Mouse (Mus musculus) spleen, adult 2 months (tissue): ENCODE data around the gene Nrip2. TPM values are rescaled to one million over a fixed set of nuclear protein-coding genes. Genes with fewer than 3 reads are reported as not detected.
A peak's percentile ranks its signal among the peaks of the same experiment; 100 is the strongest.

Source experiments
- DNase-seq, 2 experiments: peaks; one replicate each; pipeline versions ENCODE4 v3.0.0 to v3.0.0-alpha.2; 2012 to 2021; ENCODE audit warnings: low spot score in 2 of 2, low read depth in 1 of 2
- H3K27ac ChIP-seq: fragments of 200-500 bp; 2 replicates; pipeline ENCODE4 v1.5.1; 2012; ENCODE audit warnings: low read length, inconsistent platforms; ENCODE audit not compliant: insufficient read depth
- H3K27me3 ChIP-seq: fragments of 200-500 bp; 2 replicates; pipeline ENCODE4 v1.6.1; 2012; ENCODE audit warnings: mild to moderate bottlenecking, moderate library complexity, low read length, inconsistent platforms; ENCODE audit not compliant: control insufficient read depth, insufficient read depth
- H3K36me3 ChIP-seq: fragments of 200-500 bp; 2 replicates; pipeline ENCODE4 v1.6.1; 2012; ENCODE audit warnings: mild to moderate bottlenecking, low read length, inconsistent platforms; ENCODE audit not compliant: control insufficient read depth, insufficient read depth
- H3K4me1 ChIP-seq: fragments of 200-500 bp; 2 replicates; pipeline ENCODE4 v1.6.1; 2011; ENCODE audit warnings: inconsistent platforms; ENCODE audit not compliant: control insufficient read depth, insufficient read depth, insufficient read length
- H3K4me3 ChIP-seq: fragments of 200-500 bp; 2 replicates; pipeline ENCODE4 v1.5.1; 2011; ENCODE audit warnings: mild to moderate bottlenecking, inconsistent platforms; ENCODE audit not compliant: insufficient read depth, insufficient read length; ENCODE audit errors: extremely low read depth
- CTCF ChIP-seq: fragments of 200-500 bp; IDR thresholded peaks from 2 replicates; pipeline ENCODE4 v1.5.1; 2011; ENCODE audit warnings: mild to moderate bottlenecking, inconsistent platforms; ENCODE audit not compliant: insufficient read depth, insufficient read length, insufficient replicate concordance; ENCODE audit errors: extremely low read depth
- POLR2A ChIP-seq: fragments of 200-500 bp; IDR thresholded peaks from 2 replicates; pipeline ENCODE4 v1.6.1; 2011; ENCODE audit warnings: low read depth, low read length, inconsistent platforms
- WGBS: fragments of 180-500 bp; shearing (Covaris S2); methylation state at CpG from one replicate; pipeline ENCODE4 v1.1.7; 2018; 5-methylcytosine and 5-hydroxymethylcytosine counted together
- polyA plus RNA-seq: library from polyadenylated mRNA; depleted of rRNA; stranded (reverse); fragments of >200 nt; gene quantifications from 2 replicates; pipeline ENCODE4 v1.2.3, GENCODE M21; 2012; rRNA removed

The Nrip2 gene
- 0.28 and 0.35 TPM in 2 replicates for polyA plus RNA-seq

- Histone ChIP-seq H3K27ac (no peak within 1 kb of the TSS), H3K4me3 (no peak within 1 kb of the TSS)
- no peak for TF ChIP-seq CTCF
- TF ChIP-seq POLR2A = no peak
These were observed at the start of gene Nrip2 for GRCm38 (mm10) chr6:128398996-128399395. Gene Nrip2 (plus strand): TSS chr6:128399296.

GRCm38 (mm10) chr6:128349711-128350110 is 49.4 kb upstream of the Nrip2 start:
- H3K27me3 ChIP-seq = no peaks in the 10 kb centered on the region
- TF ChIP-seq POLR2A (no peak), CTCF (no peak)
- no peak overlapping the region for H3K4me3 ChIP-seq
- H3K27ac ChIP-seq = no peak overlapping the region; the same call in 1 of the 2 replicates
- H3K36me3 ChIP-seq = no peaks in the 10 kb centered on the region
- no peak for DNase-seq
- H3K4me1 ChIP-seq = no peaks in the 10 kb centered on the region; the same call in 1 of the 2 replicates
- 22% methylated on average over 7 of the region's 7 CpGs for WGBS

More at GRCm38 (mm10) chr6:128398996-128399395, at the start of gene Nrip2:
- Histone ChIP-seq H3K27me3 (no peaks in the 10 kb centered on the region), H3K36me3 (no peaks in the 10 kb centered on the region), H3K4me1 (no peaks in the 10 kb centered on the region)
- no peak for DNase-seq
- WGBS = 89% methylated on average over 3 of the region's 3 CpGs

GRCm38 (mm10) chr6:128354140-128354539 is 45.0 kb upstream of the Nrip2 start:
- Histone ChIP-seq H3K4me1 (peaks cover 4% of the 10 kb centered on the region; the same call in 1 of the 2 replicates), H3K4me3 (no peak overlapping the region), H3K27ac (no peak overlapping the region), H3K36me3 (peaks cover 5% of the 10 kb centered on the region; the same call in 1 of the 2 replicates), H3K27me3 (peaks cover 4% of the 10 kb centered on the region; the same call in 1 of the 2 replicates)
- TF ChIP-seq CTCF (no peak), POLR2A (no peak)
- no peak for DNase-seq
- whole genome bisulfite sequencing = 66% methylated on average over 3 of the region's 3 CpGs

GRCm38 (mm10) chr6:128355201-128355681 is 43.9 kb upstream of the Nrip2 start:
- H3K4me3 ChIP-seq = peak overlapping the region; percentile 84
- peaks cover 5% of the 10 kb centered on the region; the same call in 1 of the 2 replicates for H3K36me3 ChIP-seq
- 1% methylated on average over 28 of the region's 28 CpGs for WGBS
- no peak for DNase-seq
- TF ChIP-seq POLR2A = no peak
- no peak for TF ChIP-seq CTCF
- H3K4me1 ChIP-seq = peaks cover 4% of the 10 kb centered on the region; the same call in 1 of the 2 replicates
- peaks cover 4% of the 10 kb centered on the region; the same call in 1 of the 2 replicates for H3K27me3 ChIP-seq
- peak overlapping the region; percentile 33; the same call in 1 of the 2 replicates for H3K27ac ChIP-seq

DNA sequence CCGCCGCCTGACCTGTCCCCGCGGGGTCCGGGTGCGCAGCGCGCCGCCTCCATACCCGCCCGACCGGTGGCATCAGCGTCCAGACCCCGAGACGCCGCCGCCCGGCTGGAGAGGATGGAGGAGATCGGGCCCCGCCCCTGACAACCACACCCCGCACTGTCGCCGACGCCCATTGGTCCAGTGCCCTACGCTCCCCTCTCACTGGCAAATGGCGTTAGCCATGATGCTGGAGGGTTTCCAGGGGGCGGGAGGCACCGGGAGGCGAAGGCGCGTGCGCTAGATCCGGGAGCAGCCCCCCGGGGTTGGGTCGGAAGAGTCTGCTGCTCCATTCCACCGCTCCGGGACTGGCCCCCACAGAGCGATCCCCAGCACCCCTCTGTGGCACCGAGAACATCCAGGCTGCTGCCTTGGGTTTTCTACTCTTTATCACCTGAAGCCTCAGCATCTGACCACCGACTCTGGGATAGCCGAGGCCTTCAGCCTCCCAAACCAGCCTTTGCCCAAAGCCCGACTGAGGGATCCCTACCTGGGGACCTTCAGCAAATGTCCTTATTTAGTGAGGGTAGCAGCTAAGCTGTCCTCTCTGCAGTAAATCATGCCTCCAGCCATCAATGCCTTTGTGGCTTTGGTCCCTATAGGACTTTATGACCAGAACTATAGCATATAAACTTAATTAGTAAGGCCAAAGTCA is 43.2 kb upstream of the Nrip2 start, which contains the start of gene Tulp3:
Gene Tulp3, minus strand, starts transcription at position 126 of the 691 bp plus-strand sequence.
- whole genome bisulfite sequencing = 2% methylated on average over 41 of the region's 42 CpGs
- no peak for TF ChIP-seq POLR2A
- no peak for TF ChIP-seq CTCF
- peak within 1 kb of the TSS; percentile 33 for H3K27ac ChIP-seq

DNA sequence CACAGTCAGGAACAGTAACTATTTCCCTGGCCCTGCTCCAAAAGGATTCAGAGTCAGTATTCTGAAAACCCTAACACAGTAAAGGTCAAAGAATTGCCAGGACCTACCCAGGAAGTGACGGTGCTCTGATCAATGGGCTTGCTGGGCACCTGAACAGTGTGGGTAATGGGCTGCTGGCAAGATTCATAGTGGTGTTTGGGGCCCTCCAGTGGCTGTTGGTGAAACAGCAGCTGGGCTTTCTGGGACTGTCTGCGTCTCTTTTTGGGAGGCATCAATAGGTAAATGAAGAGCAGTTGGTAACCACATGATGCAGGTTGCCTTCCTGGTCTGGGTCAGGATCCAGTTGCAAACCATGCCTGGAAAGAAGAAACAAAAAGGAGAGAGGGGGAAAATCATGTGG is 40.1 kb upstream of the Nrip2 start:
- peak in 1 of 2 experiments; percentile 67 for DNase-seq
- peaks cover 7% of the 10 kb centered on the region; the same call in 1 of the 2 replicates for H3K4me1 ChIP-seq
- no peak overlapping the region for H3K4me3 ChIP-seq
- H3K27ac ChIP-seq = no peak overlapping the region
- TF ChIP-seq CTCF (peak; percentile 70; the same call in 1 of the 2 replicates), POLR2A (no peak)
- peaks cover 5% of the 10 kb centered on the region; the same call in 1 of the 2 replicates for H3K36me3 ChIP-seq
- 43% methylated on average over 2 of the region's 2 CpGs for WGBS
- H3K27me3 ChIP-seq = peaks cover 4% of the 10 kb centered on the region; the same call in 1 of the 2 replicates

More for the DNA sequence above, 43.2 kb upstream of the Nrip2 start, which contains the start of gene Tulp3:
- H3K4me3 ChIP-seq = peak within 1 kb of the TSS; percentile 84
- peak; percentile 55 to 84 for DNase-seq
- H3K36me3 ChIP-seq = peaks cover 5% of the 10 kb centered on the region; the same call in 1 of the 2 replicates
- peaks cover 4% of the 10 kb centered on the region; the same call in 1 of the 2 replicates for H3K4me1 ChIP-seq
- peaks cover 4% of the 10 kb centered on the region; the same call in 1 of the 2 replicates for H3K27me3 ChIP-seq
